Mouse (Mus musculus) mouse embryonic stem cell (cell line): ENCODE measurements at regions not wholly inside any gene's neighbourhood (a gene's known extent, or its start where the extent isn't known, plus 50 kb on each side); places are given as distances from the start of the nearest gene placed in this dataset.

ENCODE experiments used
- in situ Hi-C, 2 experiments: fragments of 300-500 bp; cut with MboI; formaldehyde crosslinking; loops; 1 replicate in 1 of 2; 3 replicates in 1 of 2; pipeline ENCODE4 v1.14.3; 2019 to 2020; ENCODE audit warnings: low sequenced_read_pairs in 2 of 2, low pct_unique_long_range_greater_than_20kb in 1 of 2, mixed read lengths in 1 of 2; ENCODE audit not compliant: unreplicated experiment in 1 of 2

GRCm38 (mm10) chr2:117399487-117399886 is 56.7 kb upstream of the Rasgrp1 start:
- in situ Hi-C loops: no loop called here

DNA sequence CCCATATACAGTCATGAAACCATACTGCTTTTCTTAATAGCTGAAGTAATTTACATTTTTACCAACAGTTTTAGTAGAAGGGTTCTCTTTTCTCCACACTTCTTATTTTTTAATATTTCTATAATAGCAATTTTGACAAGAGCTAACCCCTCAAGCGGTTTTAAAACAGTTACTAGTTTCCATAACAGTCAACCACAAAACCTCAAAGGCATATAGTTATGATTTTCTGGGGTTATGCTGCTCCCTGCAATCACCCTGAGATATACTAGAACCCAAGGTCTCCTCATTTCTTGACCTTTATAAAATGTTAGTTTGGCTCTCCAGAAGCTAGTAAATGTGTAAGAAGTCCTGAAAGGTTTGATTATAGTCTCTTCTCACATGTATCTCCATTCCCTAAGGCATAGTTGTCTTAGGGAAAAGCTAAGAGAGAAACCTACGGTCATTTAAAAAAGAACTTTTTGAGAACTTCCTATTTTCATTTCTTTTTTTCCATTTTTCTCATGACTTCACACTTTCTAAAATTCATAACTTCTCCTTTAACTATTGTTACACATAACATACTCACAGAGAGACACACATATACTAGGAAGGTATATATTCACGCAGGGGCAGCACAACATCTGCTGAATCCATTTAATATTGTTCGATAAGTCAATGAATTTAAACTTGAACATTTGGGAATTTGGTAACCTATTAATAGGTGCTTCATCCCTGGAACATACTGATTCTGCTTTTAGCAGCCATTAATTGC is 60.8 kb upstream of the Rasgrp1 start:
- in situ Hi-C loops: no loop called here

- in situ Hi-C loops: no loop called here
These were observed 62.7 kb upstream of the Rasgrp1 start for GRCm38 (mm10) chr2:117405453-117405852.

DNA sequence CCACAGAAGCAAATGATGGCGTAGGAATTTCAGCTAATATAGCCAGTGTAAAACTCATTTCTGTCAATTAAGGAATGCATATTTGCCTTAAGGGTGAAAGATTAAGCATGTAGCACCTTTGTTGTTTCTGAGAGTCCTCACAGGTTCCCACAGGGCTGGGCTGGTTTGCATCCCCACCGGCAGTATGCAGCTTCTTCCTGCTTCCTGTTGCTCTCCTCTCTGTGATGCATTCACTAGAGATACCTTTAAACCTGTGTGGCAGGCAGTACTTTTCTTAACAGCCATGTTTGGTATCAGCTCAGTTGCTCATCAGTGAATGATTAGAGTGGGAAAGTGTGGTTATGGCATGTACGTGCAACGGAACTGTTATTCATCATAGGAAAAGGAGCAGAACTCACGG is 65.4 kb upstream of the Rasgrp1 start:
- in situ Hi-C loops: no loop called here

GRCm38 (mm10) chr2:117412045-117412606 is 69.3 kb upstream of the Rasgrp1 start:
- in situ Hi-C loops: no loop called here

DNA sequence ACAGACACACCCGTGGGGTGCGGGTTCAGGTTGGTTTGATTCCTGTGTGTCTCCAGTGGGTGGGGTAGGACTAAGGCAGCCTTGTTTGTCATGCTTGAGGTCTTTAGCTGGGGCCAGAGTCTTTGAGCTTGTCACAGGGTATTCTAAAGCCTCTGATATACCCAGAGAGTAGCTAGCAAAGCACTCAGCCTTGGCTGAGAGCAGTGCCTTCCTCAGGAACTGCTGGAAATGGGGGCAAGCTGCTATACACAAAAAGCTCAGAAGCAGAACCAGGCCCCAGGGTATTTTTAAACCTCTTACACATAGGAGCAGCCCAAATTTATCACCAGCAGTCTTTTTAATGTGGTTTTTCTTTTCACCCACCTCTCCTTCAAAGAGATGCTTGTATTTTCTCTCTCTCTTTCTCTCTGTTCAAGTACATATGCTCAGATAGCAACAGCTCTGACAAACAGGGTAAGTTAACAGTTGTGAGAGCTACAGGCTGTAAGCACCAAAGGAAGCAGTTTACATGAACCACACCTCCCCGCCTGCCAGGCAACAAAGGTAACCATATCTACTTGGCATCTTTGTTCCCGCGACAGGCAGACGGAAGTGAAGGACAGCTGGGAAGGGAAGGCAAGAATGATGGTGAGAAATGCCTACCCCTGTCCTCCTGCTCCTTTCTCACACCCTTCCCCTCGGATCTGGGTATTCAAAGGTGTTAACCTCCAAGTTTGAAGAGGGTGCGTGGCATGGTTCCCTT is 74.6 kb upstream of the Rasgrp1 start:
- in situ Hi-C loops: no loop called here

DNA sequence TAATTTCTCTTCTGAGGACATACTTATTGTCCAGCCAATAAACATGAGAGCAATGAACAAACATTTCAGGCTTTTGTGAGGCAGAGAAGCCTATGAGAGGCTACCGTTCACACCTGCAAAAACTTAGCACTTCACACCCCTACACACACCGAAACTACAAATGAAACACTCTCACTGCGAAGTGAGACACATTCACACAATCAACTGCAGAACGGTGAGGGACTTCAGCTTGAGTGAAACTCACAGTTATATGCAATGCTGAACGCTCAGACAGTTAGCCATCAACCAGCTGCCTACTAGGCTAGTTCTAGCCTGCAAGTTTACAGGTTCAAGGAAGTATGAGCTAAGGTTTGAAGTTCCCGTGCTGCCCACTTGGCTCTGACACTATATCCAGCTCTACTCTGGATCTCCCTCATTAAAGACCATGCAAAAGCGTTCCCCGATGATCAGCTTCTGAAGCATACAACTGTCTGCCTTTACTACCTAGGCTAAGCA is 75.4 kb upstream of the Rasgrp1 start:
- in situ Hi-C loops: no loop called here

GRCm38 (mm10) chr2:117418711-117419110 is 75.9 kb upstream of the Rasgrp1 start:
- in situ Hi-C loops: no loop called here

DNA sequence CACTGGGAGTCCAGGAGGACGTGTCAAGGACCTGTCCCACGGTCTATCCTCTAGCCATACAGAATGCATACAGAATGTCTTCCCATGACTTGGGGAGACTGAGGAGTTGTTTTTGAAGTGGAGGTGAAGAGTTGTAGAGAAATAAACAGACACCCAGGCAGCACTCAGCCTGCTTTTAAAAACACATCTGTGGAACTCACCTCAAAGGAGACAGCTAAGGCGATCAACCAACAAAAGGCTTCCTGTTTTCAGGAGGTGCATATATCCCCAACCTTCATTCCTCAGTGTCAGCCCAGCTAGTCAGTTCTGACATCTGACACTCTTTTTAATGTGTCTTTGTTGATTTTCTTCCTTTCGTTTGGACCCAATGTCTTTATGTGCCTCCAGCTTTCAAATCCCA is 78.6 kb upstream of the Rasgrp1 start:
- in situ Hi-C loops: loop anchor here in 1 of 2 experiments (10.0 kb wide), 1 partner anchor 527 kb away; no protein-coding TSS in a partner anchor

DNA sequence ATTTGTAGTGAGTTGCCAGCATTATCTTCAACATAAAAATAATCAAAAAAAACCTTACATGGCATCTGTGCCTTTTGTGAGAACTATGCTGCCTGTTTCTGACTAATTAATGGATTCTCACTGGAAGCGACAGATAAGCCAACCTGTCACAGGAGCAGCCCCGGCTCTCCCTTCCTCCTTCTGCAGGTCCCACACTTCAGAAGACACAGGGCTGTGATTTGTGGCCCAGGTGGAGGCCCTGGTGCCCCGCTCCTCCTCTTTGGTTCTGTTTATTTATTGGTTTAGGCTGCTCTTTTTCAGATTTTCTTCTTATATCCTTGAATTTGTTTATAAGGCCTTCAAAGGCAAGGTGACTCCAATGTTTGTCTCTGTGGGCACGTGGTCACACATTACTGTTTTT is 80.0 kb upstream of the Rasgrp1 start:
- in situ Hi-C loops: loop anchor here in 1 of 2 experiments (10.0 kb wide), 1 partner anchor 528 kb away; no protein-coding TSS in a partner anchor

DNA sequence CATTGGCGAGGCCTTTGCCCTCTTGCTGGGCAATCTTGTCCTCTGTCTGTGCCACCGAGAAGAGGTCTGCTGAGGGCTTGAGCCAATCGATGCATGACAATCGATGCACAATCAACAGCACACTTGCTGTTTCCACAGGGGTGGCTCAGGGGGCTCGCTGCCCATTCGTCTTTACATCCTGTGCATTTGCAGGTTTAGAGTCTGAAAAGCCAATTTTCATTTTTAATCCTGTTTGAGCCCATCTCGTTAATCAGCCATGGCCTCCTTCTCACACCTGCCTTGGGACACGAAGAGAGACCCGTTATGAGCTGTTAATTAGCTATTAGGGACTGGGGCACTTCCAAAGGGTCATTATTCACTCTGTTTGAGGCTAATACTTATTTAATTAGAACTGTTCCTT is 86.4 kb upstream of the Rasgrp1 start:
- in situ Hi-C loops: loop anchor here (10.0 to 25.0 kb wide), 3 partner anchors 167 to 542 kb away; partner anchors contain the start of gene Tmco5 (in 1 of the 2)

DNA sequence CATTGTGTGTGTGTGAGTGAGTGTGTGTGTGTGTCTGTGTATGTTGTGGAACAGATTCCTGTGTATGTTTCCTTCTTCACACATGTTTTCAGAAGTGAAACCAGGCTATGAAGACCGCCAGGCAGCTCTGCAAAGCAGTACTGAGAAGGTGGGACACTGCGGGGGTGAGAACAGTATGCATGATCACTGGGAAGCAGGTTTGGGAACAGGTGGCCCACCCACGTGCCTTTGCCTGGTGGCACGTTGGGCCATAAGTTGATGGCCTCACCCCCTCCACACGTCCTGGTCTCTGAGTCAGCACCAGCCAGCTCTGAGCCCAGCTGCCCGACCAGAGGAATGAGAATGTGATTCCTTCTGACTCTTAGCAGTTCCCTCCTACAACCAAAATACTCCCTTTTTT is 89.2 kb upstream of the Rasgrp1 start:
- in situ Hi-C loops: loop anchor here (25.0 kb wide), 2 partner anchors 170 to 545 kb away; partner anchors contain the start of gene Tmco5 (in 1 of the 2)

- in situ Hi-C loops: loop anchor here (25.0 kb wide), 2 partner anchors 171 to 546 kb away; partner anchors contain the start of gene Tmco5 (in 1 of the 2)
These were observed 90.1 kb upstream of the Rasgrp1 start for GRCm38 (mm10) chr2:117432923-117433322.

- in situ Hi-C loops: loop anchor here (25.0 kb wide), 2 partner anchors 171 to 546 kb away; partner anchors contain the start of gene Tmco5 (in 1 of the 2)
These were observed 90.7 kb upstream of the Rasgrp1 start for GRCm38 (mm10) chr2:117433482-117433881.

GRCm38 (mm10) chr2:117438079-117438478 is 95.3 kb upstream of the Rasgrp1 start:
- in situ Hi-C loops: loop anchor here (25.0 kb wide), 2 partner anchors 176 to 551 kb away; partner anchors contain the start of gene Tmco5 (in 1 of the 2)

GRCm38 (mm10) chr2:117438586-117439371 is 96.0 kb upstream of the Rasgrp1 start:
- in situ Hi-C loops: loop anchor here (25.0 kb wide), 2 partner anchors 176 to 551 kb away; partner anchors contain the start of gene Tmco5 (in 1 of the 2)

DNA sequence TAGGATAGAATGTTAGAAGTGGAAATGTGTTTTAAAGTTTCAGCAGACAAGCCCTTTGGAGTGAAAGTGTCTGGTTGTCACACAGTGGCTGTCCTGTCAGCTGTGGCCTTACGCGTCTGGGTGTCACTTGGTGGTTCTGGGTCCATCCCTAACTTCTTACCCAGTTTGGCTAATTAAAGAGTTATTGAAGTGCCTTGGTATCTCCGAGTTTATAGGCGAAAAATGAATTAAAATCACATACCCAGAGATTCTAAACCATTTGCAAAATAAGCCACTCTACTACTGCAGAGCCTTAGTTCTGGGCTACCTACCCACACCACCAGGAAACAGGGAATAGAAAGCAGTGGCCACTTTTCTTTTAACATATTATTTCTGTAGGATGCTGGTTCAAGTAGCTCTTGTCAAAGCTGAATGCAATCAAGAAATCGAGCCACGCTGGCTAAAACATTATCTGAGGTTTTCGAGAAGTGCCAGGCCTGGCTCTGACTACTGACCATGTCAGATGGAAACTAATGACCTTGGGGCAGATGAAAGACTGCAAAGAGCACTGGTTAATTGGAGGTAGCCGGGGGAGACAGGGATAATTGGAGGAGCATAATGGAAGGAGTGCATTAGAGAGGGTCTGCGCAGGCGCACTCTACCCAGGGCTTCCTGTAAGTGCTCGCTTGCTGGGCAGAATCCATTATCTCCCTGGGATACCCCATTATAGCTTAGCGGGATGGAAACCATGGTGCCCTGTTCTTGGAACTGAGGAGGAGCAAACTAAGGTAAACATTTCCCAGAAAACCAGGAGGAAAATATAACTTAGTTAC is 96.8 kb upstream of the Rasgrp1 start:
- in situ Hi-C loops: loop anchor here (25.0 kb wide), 2 partner anchors 177 to 552 kb away; partner anchors contain the start of gene Tmco5 (in 1 of the 2)
